Mouse (Mus musculus): ENCODE results near the gene Cx3cr1.

DNA sequence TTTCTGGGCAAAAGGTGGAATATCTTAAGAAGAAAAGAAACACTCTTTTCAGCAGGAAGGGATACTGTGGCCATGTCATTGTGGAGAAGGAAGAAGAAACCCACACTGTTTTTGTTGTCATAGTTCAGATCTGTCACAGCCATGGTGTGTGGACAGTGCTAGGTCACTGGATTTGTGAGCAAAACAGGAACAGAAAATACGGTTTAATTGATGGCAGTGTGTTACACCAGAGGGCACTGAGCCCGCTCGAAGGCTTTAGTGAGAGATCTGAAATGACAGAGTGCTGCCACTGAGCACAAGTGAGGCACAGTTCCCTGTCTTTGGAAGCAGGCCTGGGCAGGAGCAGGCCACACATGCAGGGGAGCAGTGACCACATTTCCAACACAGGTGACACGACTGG, 48.5 kb upstream of the Cx3cr1 start:
- TF ChIP-seq CTCF (IDR thresholded peaks at IDR 0.05) = no peak
- no peak for TF ChIP-seq POLR2A (IDR thresholded peaks at IDR 0.05; ENCODE audit: insufficient read depth, low read depth, low read length)
- no peak for TF ChIP-seq EP300 (IDR thresholded peaks at IDR 0.05; ENCODE audit: insufficient read depth, low read depth, low read length)
